Mouse (Mus musculus): ENCODE measurements at regions not wholly inside any gene's neighbourhood (a gene's known extent, or its start where the extent isn't known, plus 50 kb on each side); places are given as distances from the start of the nearest gene placed in this dataset.

- TF ChIP-seq CTCF (conservative IDR thresholded peaks at IDR 0.05; ENCODE audit: insufficient read depth, insufficient read length, low read depth, low read length) (no peak), POLR2A (IDR thresholded peaks at IDR 0.05; ENCODE audit: low read depth, low read length) (no peak)
These were observed 80.2 kb upstream of the Ltbp1 start for GRCm38 (mm10) chr17:74925131-74925530.

All from kidney, adult 2 months (tissue).